Mouse (Mus musculus) CH12F3 (cell line): Measurements from ENCODE around the gene Aqp5.

Source experiments
- in situ Hi-C: fragments of 300-500 bp; cut with MboI; formaldehyde crosslinking; loops from 2 replicates; pipeline ENCODE4 v1.14.3; 2020; ENCODE audit warnings: low sequenced_read_pairs

Gene Aqp5

GRCm38 (mm10) chr15:99596056-99596687 is 5.6 kb downstream of the Aqp5 start:
- in situ Hi-C loops, result loop anchor here (5.0 kb wide), 1 partner anchor 76 kb away; the partner anchor contains the start of gene Asic1

DNA sequence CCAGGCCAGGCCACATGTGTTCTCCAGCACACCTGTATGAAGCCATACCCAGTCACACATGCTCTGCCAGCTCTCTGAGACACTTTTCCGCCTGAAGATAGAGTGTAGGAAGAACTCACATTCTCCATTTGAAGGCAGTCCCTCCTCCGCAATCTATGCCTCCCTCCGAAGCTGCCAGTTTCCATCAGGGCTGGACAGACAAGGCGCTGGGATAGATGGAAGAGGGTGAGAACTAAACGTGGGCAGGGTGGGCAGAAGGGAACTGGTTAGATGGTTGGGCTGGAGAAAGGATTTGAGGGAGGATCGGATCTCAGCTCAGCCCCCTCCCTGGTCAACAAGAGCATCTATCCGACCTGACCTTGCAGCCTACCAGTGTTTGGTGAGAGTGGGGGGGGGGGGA is 6.3 kb downstream of the Aqp5 start:
- in situ Hi-C loops, result loop anchor here (5.0 kb wide), 1 partner anchor 75 kb away; the partner anchor contains the start of gene Asic1

DNA sequence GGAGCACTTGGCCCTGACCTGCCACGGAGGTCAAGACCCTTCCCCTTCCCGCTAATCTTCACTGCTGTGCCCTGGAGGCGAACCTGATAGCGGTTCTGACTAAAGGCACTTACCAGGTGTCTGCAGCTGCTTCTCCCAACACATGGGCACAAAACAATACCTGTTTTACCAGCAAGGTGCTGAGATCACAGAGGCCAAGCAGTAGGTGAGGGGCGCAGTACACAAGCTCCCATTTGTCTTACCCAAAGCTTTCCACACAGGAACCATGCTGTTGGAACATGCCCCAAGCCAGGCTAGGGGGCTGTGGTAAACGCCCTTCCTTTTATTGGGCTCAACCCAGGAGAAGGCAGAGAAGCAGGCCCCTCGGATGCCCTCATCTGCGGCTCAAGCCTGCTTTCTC is 7.0 kb downstream of the Aqp5 start:
- in situ Hi-C loops, result loop anchor here (5.0 kb wide), 1 partner anchor 75 kb away; the partner anchor contains the start of gene Asic1

- in situ Hi-C loops, result loop anchor here (5.0 kb wide), 1 partner anchor 73 kb away; the partner anchor contains the start of gene Asic1
These were observed 8.9 kb downstream of the Aqp5 start for GRCm38 (mm10) chr15:99599245-99600070.

GRCm38 (mm10) chr15:99600986-99601822 is 10.6 kb downstream of the Aqp5 start, which contains the start of gene Aqp6:
Aqp6 (plus strand) TSS chr15:99601400.
- in situ Hi-C loops, result no loop called here

- in situ Hi-C loops, result no loop called here
These were observed 11.2 kb downstream of the Aqp5 start for GRCm38 (mm10) chr15:99601823-99602120.

DNA sequence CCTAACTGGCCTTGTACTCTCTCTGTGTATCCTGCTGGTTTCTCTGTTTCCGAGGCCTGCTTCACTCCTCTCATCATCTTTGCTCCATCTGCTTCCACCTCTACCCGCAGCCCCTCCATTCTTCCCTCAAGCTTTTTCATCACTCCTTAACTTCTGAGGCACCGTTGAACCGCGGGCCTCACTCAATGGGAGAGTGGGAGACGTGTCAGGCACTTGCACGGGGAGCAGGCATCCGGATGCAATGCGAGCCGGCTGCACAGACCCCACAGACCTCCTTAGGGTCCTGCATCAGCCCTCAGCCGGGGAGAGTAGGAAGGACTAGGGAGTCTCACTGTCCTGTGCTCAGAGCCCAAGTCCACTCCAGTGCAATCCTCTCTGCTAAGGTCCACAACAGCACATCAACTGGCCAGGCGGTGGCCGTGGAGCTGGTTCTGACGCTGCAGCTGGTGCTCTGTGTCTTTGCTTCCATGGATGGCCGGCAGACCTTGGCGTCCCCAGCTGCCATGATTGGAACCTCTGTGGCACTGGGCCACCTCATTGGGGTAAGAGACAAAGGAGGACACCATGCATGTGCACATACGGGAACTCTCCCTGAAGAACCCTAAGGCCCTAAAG is 11.7 kb downstream of the Aqp5 start:
- in situ Hi-C loops, result no loop called here

GRCm38 (mm10) chr15:99603216-99603615 is 12.6 kb downstream of the Aqp5 start:
- in situ Hi-C loops, result no loop called here

DNA sequence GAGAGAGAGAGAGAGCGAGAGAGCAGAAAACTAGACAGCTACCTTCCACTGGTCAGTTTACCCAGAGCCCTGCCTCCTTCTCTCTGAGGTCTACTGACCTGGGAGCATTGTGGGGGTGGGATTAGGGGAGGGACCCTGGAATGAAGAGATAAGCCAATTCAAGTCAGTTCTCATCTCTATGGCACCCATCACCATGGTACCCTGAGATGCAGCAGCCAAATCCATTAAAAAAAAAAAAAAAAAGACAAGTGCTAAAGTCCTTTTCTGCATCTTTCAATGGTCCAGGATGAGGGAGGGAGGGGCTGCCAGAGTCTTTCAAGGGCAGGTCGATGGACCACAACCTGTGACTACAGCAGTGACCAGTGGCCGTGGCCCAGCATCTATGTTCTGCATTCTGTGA is 15.0 kb downstream of the Aqp5 start:
- in situ Hi-C loops, result no loop called here

- in situ Hi-C loops, result no loop called here
These were observed 15.9 kb downstream of the Aqp5 start for GRCm38 (mm10) chr15:99606515-99606914.

- in situ Hi-C loops, result no loop called here
These were observed 17.0 kb downstream of the Aqp5 start for GRCm38 (mm10) chr15:99607388-99608113.

DNA sequence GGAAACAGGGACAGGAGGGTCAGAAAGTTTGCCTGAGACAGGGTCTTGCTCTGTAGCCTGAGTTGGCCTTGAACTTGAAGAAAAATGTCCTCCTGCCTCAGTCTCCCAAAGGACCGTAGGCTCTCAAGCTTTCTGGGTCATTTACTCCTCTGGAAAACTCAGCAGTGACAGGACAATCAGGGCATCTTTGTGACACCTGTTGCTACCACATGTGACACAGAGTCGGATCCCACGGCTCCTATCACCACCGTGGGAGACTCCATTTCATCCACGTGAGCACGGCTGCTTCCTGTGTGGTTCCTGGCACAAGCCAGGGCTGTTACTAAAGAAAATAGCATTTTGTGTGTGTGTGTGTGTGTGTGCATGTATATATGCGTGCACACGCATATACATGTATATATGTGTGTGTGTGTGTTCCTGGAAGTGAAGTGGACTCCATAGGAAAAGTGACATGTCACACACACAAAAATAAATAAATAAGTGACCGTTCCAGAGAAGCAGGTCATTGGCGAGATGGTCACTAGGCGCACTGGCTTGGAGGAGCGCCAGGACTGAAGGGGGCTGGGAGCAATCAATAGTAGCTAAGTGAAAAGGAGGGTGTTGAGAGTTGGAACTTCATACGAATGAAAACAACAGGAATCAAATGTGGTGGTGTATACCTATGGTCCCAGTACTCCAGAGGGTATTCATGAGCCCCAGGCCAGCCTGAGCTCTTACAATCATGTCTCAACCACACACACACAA is 18.0 kb downstream of the Aqp5 start:
- in situ Hi-C loops, result no loop called here

- in situ Hi-C loops, result no loop called here
These were observed 21.0 kb downstream of the Aqp5 start for GRCm38 (mm10) chr15:99611563-99611962.

DNA sequence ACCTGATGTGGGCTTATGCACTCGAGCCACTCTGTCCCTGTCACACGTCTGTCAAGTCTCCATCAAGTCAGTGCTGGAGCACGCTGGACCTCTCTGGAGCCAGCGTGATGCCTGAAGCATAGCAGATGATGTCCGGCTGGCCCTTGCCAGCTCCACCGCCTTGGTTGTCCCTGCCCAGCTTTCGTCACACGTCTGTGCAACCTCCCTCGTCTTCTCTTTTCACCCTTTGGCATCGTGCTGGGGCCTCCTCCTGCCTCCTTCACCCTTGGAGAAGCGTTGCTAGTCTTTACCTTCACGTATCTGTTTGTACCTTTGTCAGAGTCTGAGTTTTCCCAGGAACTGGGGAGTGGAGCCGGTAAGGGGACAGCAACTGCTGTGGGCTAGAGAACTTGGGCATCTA is 23.7 kb downstream of the Aqp5 start:
- in situ Hi-C loops, result no loop called here

- in situ Hi-C loops, result no loop called here
These were observed 24.2 kb downstream of the Aqp5 start for GRCm38 (mm10) chr15:99614753-99615152.

- in situ Hi-C loops, result no loop called here
These were observed 24.7 kb downstream of the Aqp5 start for GRCm38 (mm10) chr15:99615246-99615645.

GRCm38 (mm10) chr15:99618595-99618994 is 28.0 kb downstream of the Aqp5 start:
- in situ Hi-C loops, result no loop called here

DNA sequence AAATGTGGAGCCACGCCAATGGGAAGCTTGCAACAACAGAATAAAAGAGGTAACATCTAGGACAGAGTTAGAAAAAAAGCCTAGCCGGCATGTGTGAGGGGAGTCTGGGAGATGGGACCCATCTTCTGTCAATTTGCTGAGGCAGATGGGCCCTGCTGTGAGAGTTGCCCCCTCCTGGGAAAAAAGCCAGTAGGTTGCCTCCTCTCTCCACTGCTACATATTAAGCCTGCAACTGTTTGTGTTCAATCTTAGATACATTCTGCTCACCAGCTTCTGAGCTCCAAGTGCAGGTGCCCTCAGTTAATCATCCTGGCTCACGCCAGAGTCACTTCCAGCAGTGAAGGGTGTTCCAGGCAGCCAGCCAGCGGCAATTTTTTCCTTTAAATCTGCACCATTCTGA is 29.2 kb downstream of the Aqp5 start:
- in situ Hi-C loops, result no loop called here

DNA sequence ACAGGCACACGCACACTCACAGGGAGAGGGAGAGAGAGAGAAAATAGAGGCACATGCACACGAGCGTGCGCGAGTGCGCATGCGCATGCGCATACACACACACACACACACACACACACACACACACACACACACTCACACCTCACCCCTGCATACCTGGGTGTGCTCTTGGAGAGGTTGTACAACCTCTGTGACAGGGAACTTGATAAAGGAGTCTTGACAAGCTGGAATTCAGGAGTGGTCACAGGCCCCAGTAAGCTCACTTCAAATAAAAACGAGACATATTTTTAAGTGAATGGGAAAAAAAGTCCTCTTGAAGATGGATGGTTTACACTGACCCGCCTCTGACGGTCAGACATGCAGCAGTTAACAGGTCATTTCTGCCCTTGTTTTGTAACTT is 31.5 kb downstream of the Aqp5 start:
- in situ Hi-C loops, result no loop called here

- in situ Hi-C loops, result no loop called here
These were observed 41.0 kb downstream of the Aqp5 start for GRCm38 (mm10) chr15:99631618-99632017.
